Mouse (Mus musculus): ENCODE data around the gene Igf1r. TPM values are rescaled to one million over a fixed set of nuclear protein-coding genes. Genes with fewer than 3 reads are reported as not detected.

Igf1r gene
- polyA plus RNA-seq, 1 experiment from 2014 or later = 13.9 TPM

DNA sequence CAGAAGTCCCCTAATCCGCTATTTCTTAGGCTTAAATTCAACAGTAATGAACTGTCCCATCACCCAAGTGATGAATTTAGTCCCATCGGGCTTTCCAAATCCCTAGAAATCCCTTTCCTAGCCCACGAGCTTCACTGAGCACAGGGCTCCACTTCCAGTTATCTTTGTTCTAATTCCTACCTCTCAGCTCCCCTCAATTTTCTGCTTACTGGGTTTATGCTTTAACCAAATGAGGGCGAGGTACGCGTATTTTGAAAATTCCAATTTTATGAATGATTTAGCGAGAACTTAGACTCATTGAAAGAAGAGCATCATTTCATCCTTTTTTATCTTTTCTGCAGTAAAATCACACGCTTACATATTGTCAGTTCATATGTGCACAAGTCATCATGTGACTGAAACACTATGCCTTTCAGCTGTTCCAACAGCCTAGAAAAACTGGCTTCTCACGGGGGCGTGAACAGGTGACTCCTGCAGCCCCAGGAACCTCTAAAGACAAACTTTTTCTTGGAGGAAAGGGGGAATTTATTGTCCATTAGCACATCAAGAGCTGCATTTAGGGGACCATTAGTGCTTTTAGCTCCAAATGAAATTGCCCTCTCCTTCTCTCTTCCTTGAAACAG lies 100.5 kb downstream of the Igf1r start:
- Histone ChIP-seq H3K9me3 (replicated peaks) (no peaks in the 10 kb centered on the region), H3K4me2 (no peak overlapping the region), H3K27ac (no peak overlapping the region), H3K27me3 (no peaks in the 10 kb centered on the region), H3K36me3 (no peaks in the 10 kb centered on the region), H3K9ac (no peak overlapping the region), H3K4me1 (replicated peaks) (peaks cover 37% of the 10 kb centered on the region), H3K4me3 (no peak overlapping the region)
- 85% methylated on average over 10 of the region's 10 CpGs for WGBS
- ATAC-seq (replicated peaks; ENCODE audit: insufficient number of reproducible peaks, insufficient read depth, low FRiP score, low read depth) = no peak

DNA sequence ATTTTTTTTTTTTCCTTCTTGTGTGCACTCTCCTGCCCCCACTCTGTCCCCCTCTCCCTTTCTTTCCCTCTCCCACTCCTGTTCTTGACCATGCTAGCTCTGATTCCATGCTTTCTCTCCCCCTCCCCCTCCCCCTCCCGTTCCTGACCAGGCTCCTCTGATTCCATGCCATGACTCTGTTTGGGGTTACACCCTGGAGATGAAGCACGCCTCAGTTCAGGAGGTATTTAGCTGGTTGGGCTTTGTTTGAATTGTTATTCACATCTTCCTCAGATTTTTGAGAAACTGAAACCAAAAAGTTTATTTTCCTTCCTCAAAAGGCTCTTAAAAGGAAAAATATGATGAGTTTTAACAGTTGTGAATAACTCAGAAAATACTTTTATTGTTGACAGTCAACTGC lies 101.9 kb downstream of the Igf1r start:
- Histone ChIP-seq H3K9me3 (replicated peaks) (no peaks in the 10 kb centered on the region), H3K4me2 (0 out of 2 replicates have a peak overlapping the region, but pooled peaks have one; percentile 8), H3K4me1 (replicated peaks) (peaks cover 30% of the 10 kb centered on the region), H3K27ac (peak overlapping the region; percentile 8), H3K27me3 (no peaks in the 10 kb centered on the region), H3K4me3 (no peak overlapping the region), H3K36me3 (no peaks in the 10 kb centered on the region), H3K9ac (no peak overlapping the region)
- WGBS = 34% methylated on average over 2 of the region's 2 CpGs
- ATAC-seq (replicated peaks; ENCODE audit: insufficient number of reproducible peaks, insufficient read depth, low FRiP score, low read depth) = no peak

DNA sequence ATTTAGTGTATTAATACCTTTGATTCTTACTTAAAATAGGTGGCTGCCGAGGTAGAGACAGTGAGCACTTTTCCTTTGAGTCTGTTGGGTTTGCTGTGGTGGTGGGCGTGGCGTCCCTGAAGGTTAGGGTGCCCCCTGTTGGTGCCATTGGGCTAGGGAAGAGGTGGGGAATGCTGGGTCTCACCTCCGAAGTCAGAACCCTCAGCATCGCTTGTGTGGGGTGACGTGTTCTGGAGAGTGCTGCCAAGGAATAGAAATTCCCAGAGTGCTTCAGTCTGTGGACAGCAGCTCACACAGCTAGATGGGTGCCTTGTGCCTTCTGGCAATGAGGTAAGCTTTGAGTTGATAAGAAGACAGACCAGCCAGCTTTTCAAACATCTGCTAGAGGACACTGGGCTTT lies 102.3 kb downstream of the Igf1r start:
- H3K4me2 ChIP-seq = no peak overlapping the region

DNA sequence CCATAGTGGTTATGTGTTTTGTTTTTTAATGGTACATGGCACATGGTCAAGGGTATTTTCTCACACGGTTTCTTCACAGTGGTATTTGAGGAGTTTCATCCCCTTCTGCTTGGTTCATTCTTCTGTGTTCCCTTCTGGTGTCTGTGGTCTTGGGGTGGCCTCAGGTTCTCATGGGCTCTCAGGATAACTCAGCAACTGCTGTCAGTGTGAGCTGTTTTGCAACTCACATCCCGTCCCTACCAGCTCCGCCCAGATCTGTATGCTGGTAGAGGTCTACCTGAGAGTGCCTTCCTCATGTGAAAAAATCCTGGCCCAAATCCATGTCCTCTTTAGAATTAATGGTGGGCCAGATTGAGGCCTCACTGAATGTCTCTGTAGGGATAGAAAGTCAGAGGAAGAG lies 104.4 kb downstream of the Igf1r start:
- WGBS = 78% methylated on average over 3 of the region's 3 CpGs
- peaks cover 43% of the 10 kb centered on the region for H3K4me1 ChIP-seq (replicated peaks)

More for the DNA sequence above, 102.3 kb downstream of the Igf1r start:
- Histone ChIP-seq H3K9me3 (replicated peaks) (no peaks in the 10 kb centered on the region), H3K27ac (peak overlapping the region; percentile 8; the same call in 1 of the 2 replicates), H3K36me3 (no peaks in the 10 kb centered on the region), H3K9ac (no peak overlapping the region), H3K4me1 (replicated peaks) (peaks cover 28% of the 10 kb centered on the region), H3K27me3 (no peaks in the 10 kb centered on the region), H3K4me3 (no peak overlapping the region)
- 56% methylated on average over 6 of the region's 6 CpGs for WGBS
- ATAC-seq (replicated peaks; ENCODE audit: insufficient number of reproducible peaks, insufficient read depth, low FRiP score, low read depth) = peak; percentile 58; the same call in 1 of the 2 replicates

DNA sequence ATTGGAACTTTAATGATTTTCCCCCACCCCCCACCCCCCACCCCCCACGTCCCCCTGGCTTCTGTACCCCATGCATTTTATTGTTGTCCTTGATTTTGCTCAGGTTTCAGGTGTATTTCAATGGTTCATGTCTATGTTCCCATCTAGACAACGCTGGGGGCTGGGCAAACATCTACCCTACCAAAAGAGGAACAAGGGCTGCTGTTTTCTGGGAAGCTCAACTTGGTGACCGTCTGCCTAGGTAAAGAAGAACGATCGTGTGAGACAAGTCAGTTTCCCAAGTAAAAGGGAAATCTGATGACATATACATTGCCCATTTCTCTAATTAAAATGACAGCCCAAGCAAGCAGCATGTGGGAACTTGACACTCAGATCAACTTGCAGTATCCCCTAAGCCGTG lies 107.1 kb downstream of the Igf1r start:
- ATAC-seq (replicated peaks; ENCODE audit: insufficient number of reproducible peaks, insufficient read depth, low FRiP score, low read depth) = no peak
- WGBS = 73% methylated on average over 6 of the region's 6 CpGs
- no peaks in the 10 kb centered on the region for H3K9me3 ChIP-seq (replicated peaks)

More for the DNA sequence above, 104.4 kb downstream of the Igf1r start:
- Histone ChIP-seq H3K9ac (no peak overlapping the region), H3K27me3 (no peaks in the 10 kb centered on the region), H3K4me2 (no peak overlapping the region), H3K36me3 (no peaks in the 10 kb centered on the region), H3K4me3 (no peak overlapping the region), H3K27ac (no peak overlapping the region), H3K9me3 (replicated peaks) (no peaks in the 10 kb centered on the region)
- no peak for ATAC-seq (replicated peaks; ENCODE audit: insufficient number of reproducible peaks, insufficient read depth, low FRiP score, low read depth)

DNA sequence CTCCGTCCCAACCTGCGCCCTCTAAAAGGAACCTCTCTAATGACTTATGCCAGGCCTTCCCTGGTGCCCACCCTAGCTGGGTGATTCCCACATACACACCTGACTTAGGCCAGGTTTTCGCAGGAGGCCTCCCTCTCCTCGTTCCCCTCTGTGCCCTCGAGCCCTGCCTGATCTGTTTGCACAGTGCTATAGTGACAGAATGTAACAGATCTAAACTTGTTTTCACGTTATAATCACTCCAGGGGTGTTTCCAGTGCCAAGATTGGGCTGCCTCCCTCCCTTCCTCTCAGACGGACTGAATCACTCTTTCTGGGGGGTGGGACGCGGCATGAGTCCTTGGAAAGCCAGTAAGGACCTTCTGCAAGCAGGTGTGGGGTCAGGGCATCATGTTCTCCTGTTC lies 108.8 kb downstream of the Igf1r start:
- Histone ChIP-seq H3K9ac (no peak overlapping the region), H3K36me3 (no peaks in the 10 kb centered on the region), H3K27me3 (no peaks in the 10 kb centered on the region), H3K4me1 (replicated peaks) (peaks cover 52% of the 10 kb centered on the region), H3K9me3 (replicated peaks) (no peaks in the 10 kb centered on the region), H3K27ac (no peak overlapping the region), H3K4me2 (no peak overlapping the region), H3K4me3 (no peak overlapping the region)
- WGBS = 68% methylated on average over 9 of the region's 9 CpGs
- ATAC-seq (replicated peaks; ENCODE audit: insufficient number of reproducible peaks, insufficient read depth, low FRiP score, low read depth) = no peak

More for the DNA sequence above, 107.1 kb downstream of the Igf1r start:
- Histone ChIP-seq H3K4me1 (replicated peaks) (peaks cover 48% of the 10 kb centered on the region), H3K9ac (no peak overlapping the region), H3K27ac (no peak overlapping the region), H3K36me3 (no peaks in the 10 kb centered on the region), H3K27me3 (no peaks in the 10 kb centered on the region), H3K4me3 (no peak overlapping the region), H3K4me2 (no peak overlapping the region)

DNA sequence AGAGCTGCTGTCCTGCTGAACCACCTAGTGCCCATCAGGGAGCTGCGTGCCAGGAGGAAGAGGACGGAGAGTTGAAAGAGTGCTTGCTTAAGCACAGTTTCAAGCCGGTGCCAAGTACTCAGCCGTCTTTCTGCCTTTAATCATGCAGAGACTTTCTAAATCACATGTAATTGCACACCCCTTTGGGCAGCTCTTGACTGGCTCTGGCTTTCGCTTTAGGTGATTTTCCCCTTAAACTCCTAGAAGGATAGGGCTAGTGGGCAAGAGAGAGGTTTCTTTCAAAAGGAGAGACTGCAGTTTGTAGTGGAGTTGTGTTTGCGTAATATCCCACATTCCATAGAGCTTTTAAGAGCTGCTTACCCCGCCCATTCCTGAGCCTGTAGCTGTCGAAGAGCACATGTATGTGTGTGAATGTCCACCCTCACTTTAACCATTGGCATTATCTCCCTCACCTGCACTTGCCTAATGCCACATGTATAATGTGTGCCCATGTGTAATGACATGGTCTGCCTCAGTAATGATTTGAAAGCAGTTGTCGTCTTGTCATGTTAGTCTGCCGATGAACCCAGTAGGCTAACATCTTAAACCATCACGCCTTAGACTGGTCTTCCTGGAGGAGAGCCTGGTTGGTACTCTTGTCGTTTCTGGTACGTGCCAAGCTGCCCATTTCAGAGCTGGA lies 109.7 kb downstream of the Igf1r start:
- Histone ChIP-seq H3K4me3 (no peak overlapping the region), H3K9ac (no peak overlapping the region), H3K27me3 (no peaks in the 10 kb centered on the region), H3K9me3 (replicated peaks) (no peaks in the 10 kb centered on the region), H3K36me3 (no peaks in the 10 kb centered on the region), H3K27ac (no peak overlapping the region), H3K4me1 (replicated peaks) (peaks cover 47% of the 10 kb centered on the region), H3K4me2 (no peak overlapping the region)
- 70% methylated on average over 13 of the region's 13 CpGs for WGBS
- no peak for ATAC-seq (replicated peaks; ENCODE audit: insufficient number of reproducible peaks, insufficient read depth, low FRiP score, low read depth)

DNA sequence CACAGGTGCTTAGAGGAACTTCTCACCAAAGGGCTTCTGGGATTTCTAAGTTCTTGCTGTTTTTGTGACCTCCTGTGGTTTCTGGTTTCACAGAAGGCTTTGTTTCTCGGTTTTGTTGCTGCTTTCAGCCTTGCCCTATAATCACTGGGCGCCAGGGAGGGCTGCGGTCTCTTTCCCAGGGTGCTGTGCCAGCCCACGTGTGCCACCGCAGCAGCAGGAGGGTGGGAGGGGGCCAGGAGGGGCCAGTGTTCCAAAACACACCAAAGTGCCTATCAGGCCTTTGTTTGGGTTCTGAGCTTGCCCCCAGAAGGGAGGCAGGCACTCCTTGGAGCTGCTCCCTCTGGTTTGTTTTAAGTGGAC lies 110.2 kb downstream of the Igf1r start:
- no peak overlapping the region for H3K4me2 ChIP-seq
- H3K27me3 ChIP-seq = no peaks in the 10 kb centered on the region
- H3K4me1 ChIP-seq (replicated peaks) = peaks cover 46% of the 10 kb centered on the region
- 56% methylated on average over 5 of the region's 5 CpGs for WGBS
- no peak overlapping the region for H3K4me3 ChIP-seq
- no peak overlapping the region for H3K9ac ChIP-seq
- H3K9me3 ChIP-seq (replicated peaks) = no peaks in the 10 kb centered on the region
- no peaks in the 10 kb centered on the region for H3K36me3 ChIP-seq
- H3K27ac ChIP-seq = no peak overlapping the region
- ATAC-seq (replicated peaks; ENCODE audit: insufficient number of reproducible peaks, insufficient read depth, low FRiP score, low read depth) = no peak

DNA sequence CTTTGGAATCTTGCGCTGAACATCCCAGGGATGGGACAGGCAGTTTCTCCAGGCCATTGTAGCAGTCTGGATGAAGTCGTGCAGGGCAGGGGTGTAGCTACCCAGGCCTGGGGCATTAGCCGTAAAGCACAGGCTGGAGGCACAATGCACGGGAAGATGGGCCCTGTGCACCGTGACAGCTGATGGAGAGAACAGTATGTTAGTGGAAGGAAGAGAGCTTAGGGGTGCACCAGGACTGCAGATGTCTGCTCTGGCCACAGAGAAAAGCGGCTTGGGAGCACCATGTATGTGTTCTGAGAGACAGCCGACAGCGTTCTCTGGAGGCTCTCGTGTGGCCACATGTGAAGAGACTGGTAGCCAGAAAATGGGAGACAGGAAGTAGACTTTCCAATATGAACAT lies 111.1 kb downstream of the Igf1r start:
- H3K4me1 ChIP-seq (replicated peaks) = peaks cover 48% of the 10 kb centered on the region
- 88% methylated on average over 9 of the region's 9 CpGs for WGBS
- H3K4me2 ChIP-seq = no peak overlapping the region
- no peak overlapping the region for H3K4me3 ChIP-seq
- no peaks in the 10 kb centered on the region for H3K9me3 ChIP-seq (replicated peaks)
- H3K36me3 ChIP-seq = no peaks in the 10 kb centered on the region
- no peak overlapping the region for H3K27ac ChIP-seq
- no peaks in the 10 kb centered on the region for H3K27me3 ChIP-seq
- no peak for ATAC-seq (replicated peaks; ENCODE audit: insufficient number of reproducible peaks, insufficient read depth, low FRiP score, low read depth)
- H3K9ac ChIP-seq = no peak overlapping the region

DNA sequence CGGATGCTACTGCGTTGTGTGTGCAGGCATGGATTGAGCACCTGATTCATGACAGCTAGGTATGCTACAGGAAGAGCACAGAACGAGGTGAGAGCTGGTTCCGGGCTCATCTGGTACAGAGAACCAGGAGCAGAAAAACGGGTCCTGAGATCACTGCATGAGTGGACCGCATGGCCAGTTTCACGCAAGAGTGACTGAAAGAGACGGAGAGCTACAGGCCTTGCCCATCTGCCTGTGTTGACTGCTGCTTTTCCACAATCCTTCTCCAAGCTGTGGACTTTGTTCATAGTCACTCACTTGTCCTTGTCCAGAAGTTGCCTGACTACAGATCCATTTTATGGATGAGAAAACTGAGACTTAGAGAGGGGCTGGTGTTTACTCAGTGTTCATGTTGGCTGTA lies 111.5 kb downstream of the Igf1r start:
- no peak overlapping the region for H3K4me3 ChIP-seq
- no peaks in the 10 kb centered on the region for H3K9me3 ChIP-seq (replicated peaks)
- no peaks in the 10 kb centered on the region for H3K36me3 ChIP-seq
- H3K27me3 ChIP-seq = no peaks in the 10 kb centered on the region
- H3K27ac ChIP-seq = peak overlapping the region; percentile 71
- H3K9ac ChIP-seq = no peak overlapping the region
- H3K4me2 ChIP-seq = no peak overlapping the region
- ATAC-seq (replicated peaks; ENCODE audit: insufficient number of reproducible peaks, insufficient read depth, low FRiP score, low read depth) = no peak
- 91% methylated on average over 8 of the region's 8 CpGs for WGBS
- peaks cover 52% of the 10 kb centered on the region for H3K4me1 ChIP-seq (replicated peaks)

DNA sequence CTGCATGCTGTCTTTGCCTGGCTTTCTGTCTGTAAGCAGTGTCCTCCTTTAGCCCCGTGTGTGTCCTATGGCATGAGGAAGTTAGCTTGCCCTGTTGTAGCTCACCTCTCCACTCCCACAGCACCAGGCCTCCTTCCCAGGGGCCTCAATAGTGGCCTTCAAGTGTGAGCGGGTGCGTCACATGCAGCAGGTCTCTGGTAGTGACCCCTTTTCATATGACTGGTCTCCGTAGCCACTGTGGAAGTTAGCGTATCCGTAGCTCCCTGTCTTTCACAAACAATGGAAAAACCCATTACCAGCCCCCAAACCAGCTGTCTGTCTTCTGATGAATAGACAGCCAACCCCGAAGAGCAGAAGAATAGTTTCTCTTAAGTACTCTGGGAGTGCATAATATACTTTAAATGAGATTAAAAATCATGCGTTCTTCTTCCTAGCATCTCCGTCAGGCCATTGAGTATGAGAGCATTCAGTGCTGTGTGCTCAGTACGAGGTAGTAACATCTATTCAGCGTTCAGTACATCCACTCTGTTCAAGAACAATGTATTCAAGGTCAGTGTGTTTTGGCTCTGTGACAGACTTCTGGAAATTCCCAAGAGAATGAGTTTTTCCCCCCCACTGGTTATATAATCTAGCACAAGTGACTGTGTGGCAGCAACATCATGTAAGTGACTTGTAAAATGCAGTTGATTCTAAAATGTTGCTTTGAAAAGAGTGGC lies 112.2 kb downstream of the Igf1r start:
- H3K36me3 ChIP-seq = no peaks in the 10 kb centered on the region
- WGBS = 42% methylated on average over 11 of the region's 11 CpGs
- no peak overlapping the region for H3K4me3 ChIP-seq
- peak overlapping the region; percentile 71 for H3K27ac ChIP-seq
- H3K9me3 ChIP-seq (replicated peaks) = no peaks in the 10 kb centered on the region
- ATAC-seq (replicated peaks; ENCODE audit: insufficient number of reproducible peaks, insufficient read depth, low FRiP score, low read depth) = peak; percentile 48
- no peaks in the 10 kb centered on the region for H3K27me3 ChIP-seq
- peak overlapping the region; percentile 14; the same call in 1 of the 2 replicates for H3K9ac ChIP-seq
- peak overlapping the region; percentile 22; the same call in 1 of the 2 replicates for H3K4me2 ChIP-seq
- H3K4me1 ChIP-seq (replicated peaks) = peaks cover 58% of the 10 kb centered on the region
